ENCODE assay signal across 15 mouse cellular contexts in the genomic region with DNA sequence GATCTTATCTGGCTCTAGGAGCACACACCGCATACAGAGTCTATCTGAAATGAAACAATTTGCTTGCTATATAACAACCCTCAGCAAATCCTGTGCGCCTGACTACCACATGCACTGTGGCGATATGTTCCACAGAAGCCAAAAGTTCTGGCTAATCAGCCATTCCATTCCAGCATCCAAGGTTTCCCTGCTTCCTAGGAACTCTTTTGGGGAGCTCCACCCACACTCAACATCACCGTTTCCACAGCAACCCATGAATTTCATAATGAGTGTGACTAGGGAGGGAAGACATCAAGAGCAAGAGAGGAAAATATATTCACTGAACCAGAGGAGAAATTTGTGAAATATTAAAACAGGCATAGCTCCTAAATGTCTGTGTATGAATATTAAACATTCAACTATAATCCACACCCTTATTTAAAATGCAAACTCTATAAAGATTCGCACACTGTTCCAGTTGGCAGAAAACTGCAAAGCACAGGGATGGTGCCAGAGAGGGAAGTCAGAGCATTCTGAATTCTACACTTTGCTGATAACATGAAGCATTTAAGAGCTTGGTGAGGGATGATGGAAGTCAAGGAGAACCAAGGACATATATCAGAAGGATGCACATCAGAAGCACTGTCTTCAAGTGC.
DNase-seq lines count a peak whose midpoint lies in the region; ATAC-seq and TF ChIP-seq lines count a peak whose summit lies in the region.
"Had no signal": no experiment of that assay in that cellular context is flagged by ENCODE, and none has a peak within 500 bp of the region (broad histone marks: within the 10 kb centered on the region; RNA-seq: fewer than 3 reads in every experiment).

No protein-coding gene starts in this region.

- no peak overlapping the region for H3K4me3 ChIP-seq in hindbrain, embryonic 16.5 days (ENCODE audit: low read length)
- H3K4me3 ChIP-seq in hindbrain, embryonic 11.5 days (ENCODE audit: low read depth, low read length): no peak overlapping the region
- no peak overlapping the region for H3K4me3 ChIP-seq in forebrain, postnatal 0 days (ENCODE audit: low read depth, low read length)
- H3K4me3 ChIP-seq: heart, embryonic 15.5 days; megakaryocyte, embryonic 14.5 days; neural tube, embryonic 13.5 days had no signal

- H3K36me3 ChIP-seq in hindbrain, embryonic 16.5 days (ENCODE audit: control insufficient read depth, insufficient read depth, low read length): no peaks in the 10 kb centered on the region
- no peaks in the 10 kb centered on the region for H3K36me3 ChIP-seq in hindbrain, embryonic 11.5 days (ENCODE audit: control insufficient read depth, insufficient read depth, low read length)
- H3K36me3 ChIP-seq in forebrain, postnatal 0 days (ENCODE audit: insufficient read depth): no peaks in the 10 kb centered on the region
- H3K36me3 ChIP-seq: neural tube, embryonic 13.5 days had no signal

- no peak overlapping the region for H3K9ac ChIP-seq in hindbrain, embryonic 16.5 days (ENCODE audit: low read depth, low read length)
- no peak overlapping the region for H3K9ac ChIP-seq in hindbrain, embryonic 11.5 days (ENCODE audit: low read depth, low read length)
- H3K9ac ChIP-seq in forebrain, postnatal 0 days: no peak overlapping the region
- H3K9ac ChIP-seq: heart, embryonic 15.5 days; liver, postnatal 0 days; neural tube, embryonic 13.5 days had no signal

- ATAC-seq in hindbrain, embryonic 16.5 days: peak; percentile 83
- ATAC-seq in hindbrain, embryonic 11.5 days (ENCODE audit: low FRiP score): no peak
- peak; percentile 94 for ATAC-seq in forebrain, postnatal 0 days
- ATAC-seq: liver, postnatal 0 days had no signal

- no peak overlapping the region for H3K27ac ChIP-seq in hindbrain, embryonic 16.5 days (ENCODE audit: low read depth, low read length)
- no peak overlapping the region for H3K27ac ChIP-seq in hindbrain, embryonic 11.5 days (ENCODE audit: low read depth, low read length)
- peak overlapping the region; percentile 71 for H3K27ac ChIP-seq in forebrain, postnatal 0 days (ENCODE audit: low read depth, low read length)
- H3K27ac ChIP-seq: heart, embryonic 15.5 days; neural tube, embryonic 13.5 days had no signal

- no peak for TF ChIP-seq CTCF in forebrain, postnatal 0 days (IDR thresholded peaks at IDR 0.05; ENCODE audit: low read depth)

- H3K9me3 ChIP-seq in hindbrain, embryonic 16.5 days (ENCODE audit: control insufficient read depth, low read length): no peaks in the 10 kb centered on the region
- no peaks in the 10 kb centered on the region for H3K9me3 ChIP-seq in hindbrain, embryonic 11.5 days (ENCODE audit: control insufficient read depth, low read length)
- no peaks in the 10 kb centered on the region for H3K9me3 ChIP-seq in forebrain, postnatal 0 days (ENCODE audit: low read length)
- H3K9me3 ChIP-seq: heart, embryonic 15.5 days; megakaryocyte, embryonic 14.5 days; neural tube, embryonic 13.5 days had no signal

- no peak overlapping the region for H3K4me2 ChIP-seq in hindbrain, embryonic 16.5 days (ENCODE audit: low read length)
- no peak overlapping the region for H3K4me2 ChIP-seq in hindbrain, embryonic 11.5 days (replicated peaks; ENCODE audit: low read depth, low read length)
- H3K4me2 ChIP-seq in forebrain, postnatal 0 days (ENCODE audit: low read depth): no peak overlapping the region
- H3K4me2 ChIP-seq: heart, embryonic 15.5 days; neural tube, embryonic 13.5 days had no signal

- 89% methylated on average over 5 of the region's 5 CpGs for WGBS in hindbrain, embryonic 16.5 days
- 94% methylated on average over 5 of the region's 5 CpGs for WGBS in hindbrain, embryonic 11.5 days
- 51% methylated on average over 5 of the region's 5 CpGs for WGBS in forebrain, postnatal 0 days

- no peak for DNase-seq in hindbrain, embryonic 11.5 days (ENCODE audit: low spot score)
- DNase-seq in forebrain, postnatal 0 days: peak; percentile 76
- DNase-seq in layer of hippocampus, postnatal 14 days (ENCODE audit: low spot score in 2 of 2): peak; percentile 38 to 80
- peak; percentile 53 for DNase-seq in right cerebral cortex, postnatal 25 days
- no peak for DNase-seq in adrenal gland, postnatal 14 days
- no peak for DNase-seq in MN1 (ENCODE audit: low spot score)
- no peak for DNase-seq in adrenal gland, adult 2 months
- DNase-seq: cerebellum, postnatal 10 days; gastrocnemius, postnatal 14 days; kidney, adult 11 months; liver, postnatal 0 days had no signal

- H3K4me1 ChIP-seq in hindbrain, embryonic 16.5 days (ENCODE audit: control insufficient read depth, insufficient read depth, low read depth, low read length): no peaks in the 10 kb centered on the region; the same call in 1 of the 2 replicates
- H3K4me1 ChIP-seq in hindbrain, embryonic 11.5 days (replicated peaks; ENCODE audit: control insufficient read depth, insufficient read depth, low read length): no peaks in the 10 kb centered on the region
- H3K4me1 ChIP-seq in forebrain, postnatal 0 days (ENCODE audit: insufficient read depth): no peaks in the 10 kb centered on the region
- H3K4me1 ChIP-seq: heart, embryonic 15.5 days; neural tube, embryonic 13.5 days had no signal

- H3K27me3 ChIP-seq in hindbrain, embryonic 16.5 days (replicated peaks; ENCODE audit: control insufficient read depth, insufficient read depth, low read length): no peaks in the 10 kb centered on the region
- no peaks in the 10 kb centered on the region for H3K27me3 ChIP-seq in hindbrain, embryonic 11.5 days (ENCODE audit: control insufficient read depth, insufficient read depth, low read length)
- no peaks in the 10 kb centered on the region for H3K27me3 ChIP-seq in forebrain, postnatal 0 days (ENCODE audit: insufficient read depth, low read length)
- H3K27me3 ChIP-seq: heart, embryonic 15.5 days; megakaryocyte, embryonic 14.5 days; neural tube, embryonic 13.5 days had no signal

Comparison
In these comparisons a context has a peak if more than half of its experiments do, and no peak if none do; other contexts are left out.
1. DNase-seq: peak in forebrain, postnatal 0 days (single experiment), layer of hippocampus, postnatal 14 days (2 of 2) and right cerebral cortex, postnatal 25 days (single experiment); none in hindbrain, embryonic 11.5 days (single experiment), adrenal gland, postnatal 14 days (single experiment), MN1 (single experiment) and adrenal gland, adult 2 months (single experiment).